Mouse (Mus musculus): ENCODE data around the gene Slc10a6.

Slc10a6 gene

DNA sequence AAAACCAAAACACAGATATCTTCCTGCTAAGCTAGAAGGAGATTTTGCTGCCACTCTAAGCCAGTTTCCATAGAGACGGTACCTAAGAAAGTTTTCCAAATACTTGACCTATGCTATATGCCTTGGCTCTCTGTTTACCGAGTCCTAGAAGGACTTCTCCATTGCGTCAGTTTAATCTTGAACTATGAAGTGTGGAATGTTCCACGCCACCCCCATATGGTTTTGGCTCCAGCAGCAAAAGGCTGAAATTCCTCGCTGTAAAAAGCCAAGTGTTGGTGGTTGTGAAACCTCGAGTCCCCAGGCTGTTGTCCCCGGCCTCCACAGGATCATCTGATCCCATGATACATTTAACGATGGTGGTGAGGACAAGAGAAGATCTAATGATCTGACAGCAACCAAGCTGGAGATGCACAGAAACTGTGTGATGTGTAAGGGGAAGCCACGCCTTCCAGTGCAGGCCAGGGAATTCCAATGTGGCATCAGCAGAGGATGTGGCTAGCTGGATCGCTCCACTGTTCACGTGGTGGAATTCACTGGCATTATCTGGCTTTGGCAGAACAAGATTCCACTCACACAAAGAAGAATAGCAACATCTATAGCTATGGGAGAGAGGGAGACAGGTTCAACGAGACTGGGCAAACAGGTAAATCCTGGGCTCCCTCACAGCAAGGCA, 8.8 kb downstream of the Slc10a6 start:
- no peak for DNase-seq (ENCODE audit: low read depth, low spot score)

DNA sequence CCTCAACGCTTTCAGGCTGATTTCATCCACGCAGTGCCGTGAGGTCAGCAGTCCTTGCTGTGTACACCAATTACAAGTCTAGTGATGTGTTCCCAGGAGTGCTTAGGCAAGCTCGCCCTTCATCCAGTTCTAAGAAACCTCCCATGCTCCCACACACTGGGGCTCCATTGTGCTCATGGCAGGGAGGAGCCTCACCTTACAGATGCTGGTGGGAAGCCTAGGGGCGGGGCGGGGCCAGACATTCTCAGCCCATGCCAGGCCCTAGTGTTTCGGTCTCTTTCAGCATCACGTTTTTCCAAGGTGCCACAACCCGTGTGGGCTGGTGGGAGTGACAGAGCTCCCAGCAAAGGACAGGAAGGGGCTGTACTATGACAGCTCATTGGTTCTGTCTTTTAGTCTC, 12.0 kb downstream of the Slc10a6 start:
- DNase-seq (ENCODE audit: low read depth, low spot score): peak; percentile 84

DNA sequence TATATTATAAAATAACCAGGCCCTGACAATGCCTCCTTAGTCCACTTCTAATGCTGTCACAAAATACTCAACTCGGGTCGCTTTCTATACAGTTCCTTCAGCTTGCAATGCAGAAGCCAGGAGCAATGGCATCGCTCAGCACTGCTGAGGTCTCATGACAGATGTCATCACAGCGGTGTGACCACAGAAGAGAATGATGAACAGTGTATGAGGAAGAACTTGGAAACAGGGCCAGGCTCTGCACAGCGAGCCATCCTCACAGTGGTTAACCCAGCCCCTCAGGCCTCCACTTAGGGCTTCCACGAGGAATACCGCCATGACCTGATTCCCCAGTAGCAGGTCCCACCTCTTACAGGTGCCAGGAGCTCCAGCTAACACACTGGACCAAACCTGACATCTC, 14.8 kb downstream of the Slc10a6 start:
- no peak for DNase-seq (ENCODE audit: low read depth, low spot score)

DNA sequence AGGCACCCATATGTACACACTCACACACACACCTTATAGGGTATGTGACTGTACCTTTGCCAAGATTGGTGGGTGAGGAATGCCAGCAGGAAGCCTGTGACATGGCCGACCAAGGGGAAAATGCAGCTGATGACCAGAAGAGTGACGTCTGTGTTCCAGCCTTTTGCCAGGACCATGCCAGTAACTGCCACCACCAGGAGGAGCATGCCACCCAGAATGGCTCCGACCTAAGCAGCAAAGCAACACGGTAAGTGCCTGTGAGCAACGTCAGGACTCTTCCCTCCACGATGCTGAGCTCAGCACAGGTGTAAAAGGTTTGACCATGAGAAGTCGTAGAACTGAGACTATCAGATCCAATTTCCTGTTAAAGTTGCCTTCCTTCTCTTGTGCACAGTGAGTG, 16.9 kb downstream of the Slc10a6 start:
- DNase-seq (ENCODE audit: low read depth, low spot score): no peak

DNA sequence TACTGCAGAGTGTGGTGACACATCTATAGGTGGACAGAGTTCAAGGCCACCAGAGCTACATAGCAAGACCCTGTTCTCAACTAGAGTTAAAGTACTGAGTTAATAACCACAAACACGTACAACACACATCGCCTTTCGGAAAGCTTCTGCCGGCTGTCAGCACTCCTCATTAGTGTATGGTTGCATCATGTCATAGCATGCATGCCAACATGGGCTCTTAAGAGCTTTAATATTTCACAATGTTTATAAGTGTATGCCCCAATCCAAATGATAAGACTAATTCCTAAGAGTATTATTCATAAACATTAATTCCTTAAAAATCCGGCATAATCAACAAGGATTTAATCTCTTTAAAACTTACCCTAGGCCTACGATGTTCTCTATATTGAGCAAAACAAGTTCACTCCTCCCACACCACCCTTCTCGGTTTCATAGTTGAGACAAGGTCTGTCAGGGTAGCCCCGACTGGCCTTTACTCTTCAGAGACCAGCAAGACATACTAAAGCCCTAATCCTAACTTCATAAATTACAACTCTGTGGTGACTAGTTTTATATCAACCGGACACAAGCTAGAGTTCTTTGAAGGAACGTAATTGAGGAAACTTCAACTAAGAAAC, 18.2 kb downstream of the Slc10a6 start:
- DNase-seq (ENCODE audit: low read depth, low spot score): no peak

DNA sequence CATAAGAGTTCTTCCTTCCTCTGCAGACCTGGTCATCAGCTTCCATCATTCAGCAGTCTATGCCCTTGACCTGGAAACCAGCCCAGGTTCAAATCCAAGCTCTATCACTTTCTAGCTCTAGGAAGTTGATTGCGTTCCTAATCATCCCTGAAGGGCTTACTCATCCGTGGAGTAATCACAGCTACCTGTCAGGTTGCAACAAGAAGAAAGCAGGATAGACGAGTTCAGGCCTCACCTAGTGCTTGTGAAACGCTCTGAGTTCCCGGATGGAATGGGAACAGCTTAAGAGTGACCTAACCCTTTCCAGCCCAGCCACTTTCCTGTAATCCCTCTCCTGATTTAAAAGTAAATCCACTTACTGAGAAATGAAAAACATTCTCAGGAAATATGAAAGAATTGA, 19.1 kb downstream of the Slc10a6 start:
- no peak for DNase-seq (ENCODE audit: low read depth, low spot score)

DNA sequence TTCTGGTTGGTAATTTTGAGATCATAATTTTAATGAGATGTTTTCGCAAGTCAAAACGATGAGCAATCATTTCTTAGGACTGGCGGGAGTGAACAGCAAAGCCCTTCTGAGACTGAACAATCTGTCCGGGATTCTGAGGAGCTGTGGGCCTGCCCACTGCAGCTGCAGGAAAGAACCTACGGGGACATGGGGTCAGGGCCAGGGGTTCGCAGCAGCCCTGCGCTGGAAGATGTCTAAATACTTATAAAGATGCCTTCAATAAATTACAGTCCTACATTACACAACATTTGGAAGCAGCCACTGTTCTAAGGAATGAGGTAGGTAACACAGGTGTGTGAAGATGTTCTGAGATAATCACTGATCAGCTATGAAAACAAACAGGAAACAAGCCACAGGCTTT, 23.5 kb downstream of the Slc10a6 start:
- no peak for DNase-seq (ENCODE audit: low read depth, low spot score)

DNA sequence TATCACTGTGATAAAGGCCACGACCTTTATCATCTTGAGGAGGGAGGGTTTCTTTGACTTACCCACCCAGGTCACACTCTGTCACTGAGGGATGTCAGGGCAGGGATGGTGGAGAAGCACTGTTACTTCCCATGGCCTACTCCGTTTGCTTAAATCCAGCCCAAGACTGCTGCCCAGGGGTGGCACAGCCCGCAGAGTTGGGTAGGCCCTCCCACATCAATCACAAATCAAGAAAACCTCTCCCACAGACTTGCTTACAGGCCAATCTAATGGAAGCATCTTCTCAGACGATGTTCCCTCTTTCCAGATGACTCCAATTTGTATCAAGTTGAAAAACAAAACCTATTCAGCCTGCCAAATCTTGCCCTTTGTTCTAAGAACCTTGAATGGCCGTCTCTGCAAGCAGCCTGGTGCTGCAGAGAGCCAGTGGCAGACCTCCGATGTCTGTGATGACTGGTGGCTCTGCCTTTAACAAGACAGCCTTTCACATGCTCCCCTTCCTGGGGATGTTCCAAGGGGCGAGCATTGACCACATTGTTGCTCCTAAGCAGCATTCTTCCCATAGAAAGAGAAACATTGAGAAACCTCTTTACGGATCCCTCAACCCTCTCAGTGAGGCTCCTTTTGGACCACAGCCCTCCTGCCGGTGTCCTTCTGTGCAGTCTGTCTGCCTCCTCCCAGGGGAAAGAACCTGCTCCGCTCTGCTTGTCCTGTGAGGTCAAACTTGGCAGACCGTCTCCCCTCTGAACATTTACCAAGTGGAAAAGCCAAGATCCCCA, 25.9 kb downstream of the Slc10a6 start:
- no peak for DNase-seq (ENCODE audit: low read depth, low spot score)

DNA sequence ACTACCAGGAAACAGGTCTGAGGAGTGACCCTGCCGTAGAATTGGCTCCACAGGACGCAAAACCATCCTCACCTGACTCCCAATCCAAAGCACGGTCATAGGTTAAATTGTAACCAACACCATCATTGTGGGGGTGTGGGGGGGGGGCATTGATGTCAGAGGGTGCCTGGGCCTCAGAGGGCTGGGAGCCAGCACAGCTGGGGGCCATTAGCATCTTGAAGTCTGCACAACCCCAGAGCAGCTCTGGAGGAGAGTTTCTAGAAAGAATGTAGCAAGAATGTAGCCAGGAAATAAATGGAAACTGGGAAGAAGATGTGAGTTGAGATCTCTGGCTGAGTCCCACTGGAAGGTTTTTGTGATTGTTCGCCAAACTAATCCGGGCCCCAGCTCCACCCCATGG, 30.3 kb downstream of the Slc10a6 start:
- DNase-seq (ENCODE audit: low read depth, low spot score): no peak

DNA sequence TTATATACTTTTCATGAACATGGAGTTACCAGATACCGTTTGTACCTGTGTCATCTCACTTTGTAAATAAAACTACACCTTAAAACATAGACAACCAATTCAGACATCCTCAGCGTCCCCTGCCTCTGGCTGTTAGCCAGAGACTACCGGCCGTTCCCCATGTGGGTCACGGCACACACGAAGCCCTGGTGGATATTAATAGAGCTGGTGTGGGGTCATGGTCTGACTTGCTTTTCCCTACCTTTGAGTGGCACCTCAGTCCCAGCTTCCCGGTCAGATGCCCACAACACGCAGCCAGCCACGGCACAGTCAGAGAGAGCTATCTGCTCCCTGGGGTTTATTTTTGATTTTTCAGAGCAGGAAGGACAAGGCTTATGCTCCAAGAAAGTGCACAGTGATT, 30.9 kb downstream of the Slc10a6 start:
- DNase-seq (ENCODE audit: low read depth, low spot score): no peak

DNA sequence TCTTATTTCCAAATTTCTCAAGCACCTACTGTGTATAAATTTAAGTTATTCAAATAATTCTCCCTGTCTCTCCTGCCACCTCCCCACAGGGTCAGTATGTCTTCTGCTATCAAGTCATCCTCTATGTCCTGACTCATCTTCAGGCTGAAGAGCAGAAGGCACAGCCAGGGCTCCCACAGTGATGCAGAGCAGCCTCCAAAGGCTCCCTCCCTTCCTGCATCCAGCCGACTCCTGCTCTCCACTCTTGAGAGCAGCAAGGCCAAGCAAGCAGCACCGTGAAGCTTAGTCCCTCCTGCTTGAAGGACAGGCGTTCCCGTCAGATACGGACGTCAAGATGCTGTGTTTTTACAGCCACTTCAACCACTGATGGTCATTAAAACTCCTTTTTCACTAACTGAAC, 31.6 kb downstream of the Slc10a6 start:
- no peak for DNase-seq (ENCODE audit: low read depth, low spot score)

DNA sequence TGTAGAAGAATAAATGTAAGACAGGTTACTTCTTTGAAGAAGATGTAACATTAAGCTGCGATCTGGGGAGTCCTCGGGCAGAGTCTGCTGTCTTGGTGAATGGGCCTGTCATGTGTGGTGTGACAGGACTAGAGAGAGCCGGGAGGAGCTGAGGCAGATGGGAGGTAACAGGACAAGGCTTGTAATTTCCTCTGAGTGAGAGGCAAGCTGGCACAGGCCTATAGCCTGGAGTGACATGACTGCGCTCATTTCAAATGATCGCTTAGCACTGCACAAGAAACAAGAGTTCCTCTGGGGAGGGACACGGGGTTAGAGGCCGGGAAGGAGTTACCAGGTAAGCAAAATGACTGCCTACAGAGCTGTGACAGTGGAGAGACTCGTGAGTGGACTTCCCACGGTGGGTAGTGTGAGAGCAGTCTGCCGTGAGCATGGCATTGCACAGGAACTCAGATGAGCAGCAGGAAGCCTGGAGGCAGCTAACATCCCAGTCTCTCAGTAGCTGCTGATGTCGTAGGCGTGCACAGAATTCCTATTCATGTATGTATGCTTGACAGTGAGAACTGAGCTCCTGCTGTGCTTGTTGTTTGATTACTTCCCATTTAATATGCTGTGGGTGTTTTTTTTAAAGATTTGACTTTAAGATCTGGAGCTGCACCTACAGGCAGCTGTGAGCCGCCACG, 32.6 kb downstream of the Slc10a6 start:
- DNase-seq (ENCODE audit: low read depth, low spot score): no peak

DNA sequence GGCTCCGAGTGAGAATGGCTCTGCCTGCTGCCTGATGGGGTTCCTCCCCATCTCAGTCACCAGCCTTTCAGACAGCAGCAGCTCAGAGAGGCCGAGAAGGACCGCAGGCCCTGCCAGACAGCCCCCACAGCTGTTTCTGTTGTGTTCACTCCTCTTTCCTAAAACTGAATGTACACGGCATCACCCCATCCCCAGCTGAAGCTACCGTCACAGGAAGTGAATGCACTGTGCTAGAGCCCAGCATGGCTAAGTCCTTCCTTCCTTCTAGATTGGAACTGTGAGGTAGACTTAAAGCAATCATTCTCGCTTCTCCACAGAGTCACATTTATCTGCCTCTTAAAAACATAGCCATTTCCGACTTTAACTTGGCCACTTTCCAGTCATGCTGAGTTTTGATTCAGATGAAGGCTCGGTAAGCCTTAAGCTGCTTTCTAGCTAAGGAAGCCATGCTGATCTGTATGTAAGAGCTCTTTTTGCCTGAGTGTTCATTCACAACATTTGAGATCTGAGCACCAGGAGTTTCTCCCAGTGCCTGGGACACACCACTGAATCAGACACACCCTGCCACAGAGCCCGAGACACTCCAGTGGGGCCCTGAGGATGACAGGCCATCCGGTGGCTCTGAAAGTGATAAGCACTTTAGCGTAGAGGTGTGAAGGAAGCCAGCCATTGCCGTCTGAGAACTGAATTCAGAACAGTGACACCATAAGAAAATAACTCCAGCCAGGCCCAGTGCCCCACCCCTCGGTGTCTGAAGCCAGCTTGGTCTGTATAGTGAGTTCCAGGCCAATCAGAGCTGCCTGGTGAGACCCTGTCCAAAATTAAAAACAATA, 33.6 kb downstream of the Slc10a6 start:
- no peak for DNase-seq (ENCODE audit: low read depth, low spot score)

DNA sequence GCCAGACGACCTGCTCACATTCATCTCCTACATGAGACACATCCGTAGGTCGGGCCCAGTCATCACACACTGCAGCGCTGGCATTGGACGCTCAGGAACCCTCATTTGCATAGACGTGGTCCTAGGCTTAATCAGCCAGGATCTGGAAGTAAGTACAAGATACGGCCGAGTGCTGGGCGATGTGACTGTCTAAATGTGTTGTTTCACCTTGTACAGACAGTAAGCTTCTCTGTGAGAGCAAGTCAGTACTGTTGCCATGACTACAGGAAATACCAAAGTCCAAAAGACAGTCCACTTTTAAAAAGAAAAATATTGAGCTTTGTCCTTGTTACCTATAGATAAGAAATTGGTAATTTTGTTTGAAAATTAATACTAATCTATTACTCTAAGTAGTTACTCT, 35.6 kb downstream of the Slc10a6 start:
- DNase-seq (ENCODE audit: low read depth, low spot score): peak; percentile 25

DNA sequence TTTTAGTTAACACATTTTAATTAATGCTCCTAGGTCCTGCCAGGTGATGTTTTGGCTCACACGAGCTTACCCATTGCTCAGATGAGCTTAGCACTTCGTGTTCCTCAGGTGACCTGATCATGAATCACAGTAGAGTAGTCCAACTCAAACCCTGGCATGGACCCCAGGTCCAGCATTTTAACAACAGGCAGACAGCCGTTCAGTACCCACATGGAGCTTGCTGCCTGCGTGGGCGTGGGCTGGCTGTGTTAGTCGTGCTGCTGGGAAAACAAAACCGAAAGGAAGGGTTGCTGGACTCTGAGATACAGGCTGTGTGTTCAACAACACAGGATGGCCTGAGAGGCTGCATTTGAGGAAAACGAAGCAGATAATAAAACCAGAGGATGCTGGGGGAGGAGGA, 36.5 kb downstream of the Slc10a6 start:
- DNase-seq (ENCODE audit: low read depth, low spot score): no peak

DNA sequence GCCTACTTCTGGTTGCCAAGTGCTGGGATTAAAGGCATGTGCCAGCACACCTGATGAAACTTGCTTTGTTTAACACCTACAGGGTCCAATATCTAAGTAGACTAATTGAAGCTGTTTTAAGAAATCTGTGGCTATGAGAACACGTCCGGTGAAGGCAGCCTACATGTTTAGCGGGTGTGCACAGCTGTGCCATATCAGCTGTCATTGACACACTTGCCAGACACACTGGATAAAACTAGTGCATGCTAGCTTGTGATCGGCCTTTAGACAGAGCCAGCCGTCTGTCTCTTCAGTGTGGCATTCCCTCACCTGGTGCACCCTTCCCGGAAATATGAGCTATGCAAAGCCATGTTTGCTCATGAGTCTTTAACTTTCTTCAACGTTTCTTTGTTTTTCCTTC, 37.4 kb downstream of the Slc10a6 start:
- DNase-seq (ENCODE audit: low read depth, low spot score): no peak

DNA sequence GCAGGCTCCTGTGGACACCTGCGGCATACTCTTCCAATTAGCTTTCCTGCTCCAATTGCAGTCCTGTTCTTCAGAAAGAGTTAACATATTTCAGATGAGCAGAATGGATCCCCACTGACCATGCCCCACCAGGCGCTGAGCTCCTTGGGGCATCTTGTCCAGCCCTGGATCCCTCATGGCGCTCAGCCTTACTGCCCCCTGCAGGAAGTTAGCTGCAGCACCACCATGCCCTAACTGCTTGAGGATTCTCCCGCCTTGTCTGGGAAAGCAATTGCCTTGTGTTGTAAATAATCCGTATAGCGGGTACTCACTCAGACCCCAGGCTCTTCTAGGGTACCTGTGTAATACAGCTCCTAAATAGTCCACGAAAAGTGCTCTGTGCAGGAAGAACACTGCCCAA, 42.0 kb downstream of the Slc10a6 start:
- DNase-seq (ENCODE audit: low read depth, low spot score): peak; percentile 72

DNA sequence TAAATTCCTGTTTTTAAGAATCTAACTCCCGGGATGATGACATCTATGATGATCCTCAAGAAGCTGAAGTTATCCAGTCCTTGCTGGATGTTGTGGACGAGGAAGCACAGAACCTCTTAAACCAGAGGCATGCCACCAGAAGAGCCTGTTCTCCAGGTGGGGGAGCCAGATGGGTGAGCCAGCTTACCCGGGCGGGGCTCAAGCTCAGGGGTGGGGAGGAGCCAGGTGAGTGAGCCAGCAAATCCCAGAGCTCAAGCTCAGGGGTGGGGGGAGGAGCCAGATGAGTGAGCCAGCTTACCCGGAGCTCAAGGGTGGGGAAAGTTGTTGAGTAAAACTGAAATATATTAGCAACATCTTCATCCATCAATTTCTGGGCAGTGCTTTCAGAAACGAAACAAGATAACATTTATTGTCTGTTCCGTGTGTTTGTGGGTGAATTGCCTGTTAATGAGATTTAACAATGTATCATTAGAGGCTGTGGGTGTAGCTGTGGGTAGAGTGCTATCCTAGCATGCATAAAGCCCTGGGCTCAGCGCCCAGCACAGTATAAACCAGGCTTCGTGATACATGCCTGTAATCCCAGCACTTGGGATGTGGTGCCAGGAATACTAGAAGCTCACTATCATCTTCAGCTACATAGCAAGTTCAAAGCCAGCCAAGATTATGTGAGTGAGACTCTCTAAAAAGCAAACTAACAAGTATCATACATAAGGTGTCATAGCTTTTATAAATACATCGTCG, 49.4 kb downstream of the Slc10a6 start:
- DNase-seq (ENCODE audit: low read depth, low spot score): peak; percentile 85

DNA sequence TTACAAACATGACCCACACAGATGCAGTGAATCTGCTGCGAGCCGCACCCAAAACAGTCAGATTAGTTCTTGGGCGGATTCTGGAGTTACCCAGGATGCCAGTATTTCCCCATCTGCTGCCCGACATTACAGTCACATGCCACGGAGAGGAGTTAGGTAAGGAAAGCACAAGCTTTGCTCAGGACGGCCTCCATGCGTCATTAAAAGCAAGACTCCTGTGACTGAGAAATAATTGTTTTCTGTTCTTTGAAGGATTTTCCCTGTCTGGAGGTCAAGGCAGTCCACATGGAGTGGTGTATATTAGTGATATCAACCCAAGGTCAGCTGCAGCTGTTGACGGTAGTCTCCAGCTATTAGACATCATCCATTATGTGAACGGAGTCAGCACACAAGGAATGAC, 59.8 kb downstream of the Slc10a6 start:
- no peak for DNase-seq (ENCODE audit: low read depth, low spot score)

DNA sequence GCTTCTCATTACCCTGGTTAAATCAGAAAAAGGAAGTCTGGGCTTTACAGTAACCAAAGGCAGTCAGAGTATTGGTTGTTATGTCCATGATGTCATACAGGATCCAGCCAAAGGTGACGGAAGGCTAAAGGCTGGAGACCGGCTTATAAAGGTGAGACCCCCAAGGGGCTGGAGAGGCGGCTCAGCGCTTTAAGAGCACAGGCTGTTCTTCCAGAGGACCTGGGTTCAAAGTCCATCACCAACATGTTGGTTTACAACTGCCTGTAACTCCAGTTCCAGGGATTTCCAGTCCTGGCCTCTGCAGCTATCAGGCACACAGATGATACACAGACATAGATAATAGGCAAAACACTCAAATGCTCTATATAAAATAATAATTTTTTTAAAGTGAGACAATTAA, 61.2 kb downstream of the Slc10a6 start:
- DNase-seq (ENCODE audit: low read depth, low spot score): no peak

DNA sequence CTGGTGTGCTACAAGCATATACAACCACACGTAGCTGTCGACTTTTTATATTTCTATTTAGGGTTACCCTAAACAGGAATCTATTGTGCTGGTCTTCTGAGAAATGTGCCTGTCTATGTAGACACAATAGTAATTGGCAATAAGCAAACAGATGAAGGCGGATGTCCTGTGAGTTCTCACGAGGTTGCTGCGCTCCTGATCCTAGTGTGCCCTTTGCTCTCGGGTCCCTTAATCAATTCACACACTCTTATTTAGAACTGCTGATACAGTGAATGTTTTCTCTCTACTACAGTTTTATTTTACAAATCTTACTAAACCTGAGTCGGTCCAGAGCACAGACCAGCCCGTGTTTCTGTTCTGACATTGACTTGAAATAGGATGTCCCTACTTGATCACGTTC, 68.7 kb downstream of the Slc10a6 start:
- no peak for DNase-seq (ENCODE audit: low read depth, low spot score)
